Mouse (Mus musculus) layer of hippocampus, adult 18-20 months (tissue): ENCODE results near the gene Ctsk. TPM values are rescaled to one million over a fixed set of nuclear protein-coding genes. Genes with fewer than 3 reads are reported as not detected.
"Not testable (repeated sequence)": the region's sequence is repeated elsewhere in the genome, so short reads cannot be mapped to it uniquely, and the experiment has no call there.

Experiments used
- DNase-seq, 2 experiments: peaks; one replicate each; pipeline ENCODE4 v3.0.0; 2022; ENCODE audit warnings: low spot score in 2 of 2
- total RNA-seq, 2 experiments: library from RNA; stranded (reverse); gene quantifications; 2 replicates each; pipeline ENCODE4 v1.2.3; 2021

Ctsk gene
- total RNA-seq, 2 experiments from 2014 or later = 2.3 to 2.9 TPM

DNA sequence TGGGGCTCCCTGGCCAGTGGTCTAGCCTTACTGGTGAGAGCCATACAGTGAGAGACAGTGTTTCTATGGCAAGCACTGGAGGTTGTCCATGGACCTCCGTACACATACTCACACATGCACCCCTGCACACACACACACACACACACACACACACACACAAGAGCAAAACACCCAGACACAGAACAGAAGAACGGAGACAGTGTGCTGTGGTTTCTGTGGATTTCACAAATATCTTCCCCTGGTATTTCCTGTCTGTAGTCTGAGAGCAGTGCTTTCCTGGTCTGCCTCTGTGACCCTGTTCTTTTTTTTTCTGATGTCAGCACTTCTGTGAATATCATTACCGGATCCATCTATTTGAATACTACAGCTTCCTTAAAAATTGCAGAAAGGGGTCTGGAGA is 24.6 kb downstream of the Ctsk start:
- DNase-seq = no peak

DNA sequence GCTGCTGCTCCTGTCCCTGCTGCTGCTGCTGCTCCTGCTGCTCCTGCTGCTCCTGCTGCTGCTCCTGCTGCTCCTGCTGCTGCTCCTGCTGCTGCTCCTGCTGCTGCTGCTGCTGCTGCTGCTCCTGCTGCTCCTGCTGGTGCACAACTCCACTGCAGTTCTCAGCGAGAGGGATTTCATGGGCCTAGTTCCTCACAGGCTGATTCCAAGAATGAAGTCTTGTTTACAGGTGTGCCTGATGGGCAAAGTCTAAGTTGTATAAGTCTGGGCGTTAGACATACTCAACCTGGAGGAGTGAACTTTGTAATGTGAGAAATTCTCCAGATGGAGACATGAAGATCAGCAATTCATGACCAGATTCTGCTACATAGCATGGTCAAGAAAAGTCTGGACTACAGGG is 25.6 kb downstream of the Ctsk start:
- no peak for DNase-seq

DNA sequence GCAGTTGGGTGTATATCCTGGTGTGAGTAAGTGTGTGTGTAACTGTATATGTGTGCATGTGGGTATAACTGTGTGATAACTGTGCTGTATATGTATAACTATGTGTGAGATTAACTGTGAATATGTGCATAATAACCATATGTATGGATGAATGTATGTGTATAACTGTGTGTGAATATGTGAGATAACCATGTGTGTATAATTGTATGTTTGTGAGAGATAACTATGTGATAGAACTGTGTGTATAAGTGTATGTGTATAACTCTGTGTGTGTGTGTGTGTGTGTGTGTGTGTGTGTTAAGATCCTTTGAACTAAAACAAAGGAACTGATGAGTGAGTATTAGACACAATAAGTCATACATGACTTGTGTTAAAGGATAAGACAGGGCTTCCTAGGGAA is 27.1 kb downstream of the Ctsk start:
- no peak for DNase-seq

DNA sequence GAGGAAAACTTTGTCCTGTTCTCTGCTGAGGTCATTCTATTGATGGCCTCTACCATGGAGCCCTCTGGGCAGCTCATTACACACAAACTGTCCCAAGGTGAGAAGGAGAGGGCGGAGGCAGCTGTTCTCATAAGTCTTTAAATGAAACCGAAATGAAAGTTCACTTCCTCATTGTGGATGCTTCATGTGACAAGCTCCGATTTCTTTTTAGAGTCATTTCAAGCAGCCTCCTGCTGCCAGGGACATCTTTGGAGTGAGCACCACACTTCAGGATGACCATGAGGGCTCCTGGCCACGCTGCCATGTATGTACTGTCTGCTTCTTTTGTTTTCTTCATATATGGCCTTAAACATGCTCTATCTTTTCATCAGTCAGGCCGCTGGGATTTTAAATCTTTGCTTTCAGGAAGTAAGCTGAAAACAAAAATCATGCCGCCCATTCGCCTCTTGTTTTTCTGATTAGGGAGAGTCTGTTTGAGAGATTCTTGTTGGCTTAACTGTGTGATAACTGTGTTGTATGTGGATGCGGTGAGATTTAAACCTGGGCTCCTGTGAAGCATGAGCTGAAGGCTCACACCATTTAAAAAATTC is 27.7 kb downstream of the Ctsk start, which contains the start of gene Ctss:
Ctss (plus strand) TSS at position 165 of the 590 bp plus-strand sequence.
- no peak for DNase-seq

DNA sequence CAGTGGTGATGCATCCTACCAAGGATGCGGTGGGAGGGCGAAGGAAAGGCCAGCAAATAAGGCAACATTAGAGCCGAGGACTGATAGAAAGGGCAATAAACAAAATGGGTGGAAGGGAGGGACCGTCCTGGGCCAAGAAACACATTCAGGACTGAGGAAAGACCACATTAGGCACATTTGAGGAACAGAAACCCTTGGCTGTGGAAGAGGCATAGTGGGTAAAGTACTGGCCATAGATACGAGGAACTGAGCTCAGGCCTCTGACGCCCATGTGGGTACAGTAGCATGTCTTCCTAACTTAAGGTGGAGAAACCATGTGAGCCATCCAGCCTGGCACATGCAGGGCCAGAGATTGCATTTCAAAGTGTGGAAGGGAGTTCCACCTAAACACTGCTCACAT is 30.8 kb downstream of the Ctsk start:
- no peak for DNase-seq

GRCm38 (mm10) chr3:95531025-95531424 is 32.0 kb downstream of the Ctsk start:
- DNase-seq = no peak

GRCm38 (mm10) chr3:95533364-95533763 is 34.3 kb downstream of the Ctsk start:
- no peak for DNase-seq

GRCm38 (mm10) chr3:95534927-95535326 is 35.9 kb downstream of the Ctsk start:
- no peak for DNase-seq

DNA sequence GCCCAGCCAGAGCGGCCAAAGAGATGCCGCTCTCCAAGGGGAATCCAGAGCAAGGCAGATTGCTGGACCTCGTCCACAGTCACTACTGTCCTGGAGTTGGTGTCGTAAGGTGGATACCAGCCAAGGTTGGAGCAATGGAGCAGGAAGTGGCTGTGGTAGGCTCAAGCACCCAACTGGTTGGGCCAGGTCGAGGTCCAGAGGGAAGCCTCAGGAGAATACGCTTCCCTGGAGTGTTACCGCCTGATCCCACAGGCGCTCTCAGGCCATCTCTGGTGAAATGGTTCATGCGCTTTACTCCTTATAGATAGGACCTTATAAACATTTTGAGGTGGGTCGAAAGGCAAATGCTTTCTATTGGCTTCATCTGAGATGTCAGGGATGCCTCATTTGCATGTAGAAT is 39.9 kb downstream of the Ctsk start:
- no peak for DNase-seq

DNA sequence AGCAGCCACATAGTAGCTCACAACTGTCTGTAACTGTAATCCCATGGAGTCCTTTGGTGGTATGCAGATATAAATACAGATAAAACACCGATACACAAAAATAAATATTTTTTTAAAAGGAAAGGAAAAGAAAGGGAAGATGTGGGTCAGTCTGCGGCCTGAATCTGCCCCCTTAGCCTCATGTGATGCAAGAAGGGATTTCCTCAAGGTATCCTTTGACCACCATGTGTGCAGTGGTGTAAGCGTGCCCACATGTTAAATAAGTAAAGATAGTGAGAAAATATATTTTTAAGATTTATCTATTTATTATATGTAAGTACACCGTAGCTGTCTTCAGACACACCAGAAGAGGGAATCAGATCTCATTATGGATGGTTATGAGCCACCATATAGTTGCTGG is 40.8 kb downstream of the Ctsk start:
- DNase-seq = no peak

- DNase-seq = not testable (repeated sequence)
Observed at GRCm38 (mm10) chr3:95541186-95541585, 42.1 kb downstream of the Ctsk start.

DNA sequence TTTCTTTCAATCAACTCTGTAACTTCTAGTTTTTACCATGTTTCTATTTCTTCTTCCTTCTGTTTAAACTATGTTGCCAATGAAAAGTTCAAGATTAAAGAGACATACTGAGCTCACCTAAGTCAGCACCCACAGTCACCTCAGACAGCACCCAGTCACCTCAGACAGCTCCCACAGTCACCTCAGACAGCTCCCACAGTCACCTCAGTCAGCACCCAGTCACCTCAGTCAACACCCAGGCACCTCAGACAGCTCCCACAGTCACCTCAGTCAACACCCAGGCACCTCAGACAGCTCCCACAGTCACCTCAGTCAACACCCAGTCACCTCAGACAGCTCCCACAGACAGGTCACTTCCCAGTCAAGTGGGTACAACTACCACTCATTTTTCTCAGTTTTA is 43.1 kb downstream of the Ctsk start:
- DNase-seq = no peak

DNA sequence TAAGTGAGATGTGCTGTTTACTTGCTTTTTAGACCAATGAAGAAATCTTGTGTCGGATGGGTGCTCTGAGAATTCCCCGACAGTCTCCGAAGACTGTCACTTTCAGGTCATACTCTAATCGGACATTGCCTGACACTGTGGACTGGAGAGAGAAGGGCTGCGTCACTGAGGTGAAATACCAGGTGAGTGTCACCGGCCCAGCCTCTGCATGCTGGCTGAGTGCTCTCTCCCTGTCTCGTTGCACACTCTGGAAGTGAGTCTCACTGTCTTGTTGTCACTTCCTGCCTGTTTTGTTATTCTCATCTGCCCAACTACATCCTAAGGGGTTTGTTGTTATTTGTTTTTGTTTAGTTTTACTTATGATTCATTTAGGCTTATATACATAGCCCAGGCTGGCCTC is 43.9 kb downstream of the Ctsk start:
- no peak for DNase-seq

GRCm38 (mm10) chr3:95550176-95550575 is 51.1 kb downstream of the Ctsk start:
- no peak for DNase-seq

DNA sequence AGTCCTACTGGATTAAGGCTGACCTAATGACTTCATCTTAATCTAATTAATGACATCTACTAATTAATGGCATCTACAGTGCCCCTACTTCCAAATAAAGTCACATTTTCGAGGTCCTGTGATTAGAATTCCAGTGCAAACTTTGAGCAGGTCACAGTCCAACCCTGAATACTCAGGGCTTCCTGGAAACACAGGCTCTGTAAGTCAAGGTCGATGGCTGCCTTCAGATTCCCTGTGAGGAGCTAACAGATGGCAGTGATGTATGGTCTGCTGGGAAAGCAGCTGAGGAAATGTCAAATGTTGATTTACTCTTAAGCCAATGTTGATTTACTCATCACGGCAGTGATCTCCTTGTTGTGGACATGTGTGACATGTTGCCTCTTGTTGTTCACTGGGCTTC is 54.9 kb downstream of the Ctsk start:
- DNase-seq = no peak

Other genes with a start within 250 kb of the Ctsk start
- gene Bnipl, start 248.1 kb upstream of the Ctsk start, total RNA-seq = under 1 TPM in 1 of 2 experiments, not detected in 1; 0.37 TPM
- gene Mindy1, start 217.9 kb upstream of the Ctsk start, total RNA-seq = 10 to 100 TPM; 19.2 to 21.0 TPM
- gene Prune1, start 217.2 kb upstream of the Ctsk start, total RNA-seq = 10 to 100 TPM; 21.0 to 21.1 TPM
- gene Anxa9, start 192.1 kb upstream of the Ctsk start, total RNA-seq = under 1 TPM; 0.59 to 0.63 TPM
- 10 to 100 TPM; 54.2 to 54.5 TPM for gene Cers2, start 184.5 kb upstream of the Ctsk start, total RNA-seq
- gene Setdb1, start 142.1 kb upstream of the Ctsk start, total RNA-seq = 10 to 100 TPM; 31.9 to 38.0 TPM
- gene 4930558C23Rik, start 96.4 kb upstream of the Ctsk start, total RNA-seq = not detected
- 10 to 100 TPM; 31.4 to 32.7 TPM for gene Arnt, start 64.9 kb upstream of the Ctsk start, total RNA-seq
- gene Ctss, start 27.5 kb downstream of the Ctsk start, total RNA-seq = 10 to 100 TPM; 72.3 to 90.7 TPM
- gene Hormad1, start 60.4 kb downstream of the Ctsk start, total RNA-seq = not detected
- gene Golph3l, start 89.7 kb downstream of the Ctsk start, total RNA-seq = 10 to 100 TPM; 22.5 to 25.9 TPM
- 100 to 1,000 TPM; 322 to 323 TPM for gene Ensa, start 125.7 kb downstream of the Ctsk start, total RNA-seq
- 10 to 100 TPM; 56.9 to 62.7 TPM for gene Mcl1, start 159.5 kb downstream of the Ctsk start, total RNA-seq
- gene Adamtsl4, start 188.7 kb downstream of the Ctsk start, total RNA-seq = 1 to 10 TPM; 7.1 to 7.4 TPM
- gene Ecm1, start 240.3 kb downstream of the Ctsk start, total RNA-seq = 10 to 100 TPM in 1 of 2 experiments, 1 to 10 TPM in 1; 10.0 to 10.5 TPM